Mouse (Mus musculus) ovary, adult 18-20 months (tissue): ENCODE results near the gene Prps1l1.

ENCODE experiments used
- DNase-seq: peaks from one replicate; pipeline ENCODE4 v3.0.0; 2022; ENCODE audit warnings: low spot score, mixed read lengths

Prps1l1 gene

GRCm38 (mm10) chr12:35025916-35026432 is 41.4 kb downstream of the Prps1l1 start:
- DNase-seq: no peak

- no peak for DNase-seq
Observed at GRCm38 (mm10) chr12:35027533-35027932, 43.0 kb downstream of the Prps1l1 start.
